Mouse (Mus musculus) heart, adult 2 months (tissue): Measurements from ENCODE around the gene E130114P18Rik.

Experiments used
- CTCF ChIP-seq: fragments of 200-600 bp; IDR thresholded peaks from 2 replicates; pipeline ENCODE4 v1.8.1; 2022; ENCODE audit warnings: antibody characterized with exemption, mild to moderate bottlenecking, moderate library complexity
- EP300 ChIP-seq: fragments of 200-500 bp; IDR thresholded peaks from 2 replicates; pipeline ENCODE4 v1.6.1; 2011; ENCODE audit warnings: low read depth, low read length, control low read depth; ENCODE audit not compliant: insufficient read depth
- POLR2A ChIP-seq: fragments of 200-500 bp; IDR thresholded peaks from 2 replicates; pipeline ENCODE4 v1.6.1; 2011; ENCODE audit warnings: mild to moderate bottlenecking, low read depth, low read length, control low read depth; ENCODE audit not compliant: insufficient read depth

GRCm38 (mm10) chr4:97587412-97588010, 190.4 kb downstream of the E130114P18Rik start:
- TF ChIP-seq EP300 (no peak), CTCF (no peak), POLR2A (no peak)
